Mouse (Mus musculus): Measurements from ENCODE around the gene Tmem184b. TPM values are rescaled to one million over a fixed set of nuclear protein-coding genes. Genes with fewer than 3 reads are reported as not detected.
A peak's percentile ranks its signal among the peaks of the same experiment; 100 is the strongest.

The Tmem184b gene
- polyA plus RNA-seq, 1 experiment from 2014 or later = 36.6 TPM

DNA sequence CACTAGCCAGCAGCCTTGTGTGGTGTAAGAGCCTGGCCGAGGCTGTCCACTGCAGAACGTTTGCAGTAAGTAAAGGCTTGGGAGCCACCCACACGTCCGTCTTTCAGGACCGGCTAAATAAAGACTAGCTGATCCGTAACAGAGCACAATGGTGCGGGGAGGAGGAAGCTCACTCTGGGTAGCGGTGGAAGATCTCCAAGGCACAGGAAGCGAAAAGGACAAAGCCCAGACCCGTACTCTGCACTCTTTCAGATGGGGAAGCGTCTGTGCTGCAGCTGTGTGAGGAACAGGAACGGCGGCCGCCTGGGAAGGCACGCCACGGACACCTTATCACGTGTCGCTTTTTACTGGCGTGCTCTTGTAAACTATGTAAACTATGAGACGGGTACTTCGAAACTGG, 29.5 kb upstream of the Tmem184b start:
- ATAC-seq (ENCODE audit: low FRiP score, low TSS enrichment) (no peak), DNase-seq (peak; percentile 44)
- Histone ChIP-seq H3K4me2 (ENCODE audit: low read length) (no peak overlapping the region), H3K36me3 (ENCODE audit: control insufficient read depth, insufficient read depth, low read length) (peaks cover 86% of the 10 kb centered on the region), H3K9me3 (ENCODE audit: control insufficient read depth, low read length) (no peaks in the 10 kb centered on the region), H3K9ac (replicated peaks; ENCODE audit: low read length) (peak overlapping the region; percentile 17; the same call in 1 of the 2 replicates), H3K4me1 (ENCODE audit: control insufficient read depth, insufficient read depth, low read length) (peaks cover 28% of the 10 kb centered on the region), H3K27ac (replicated peaks; ENCODE audit: low read depth, low read length) (peak overlapping the region; percentile 45; the same call in 1 of the 2 replicates), H3K27me3 (ENCODE audit: control insufficient read depth, insufficient read depth, low read length) (no peaks in the 10 kb centered on the region), H3K4me3 (replicated peaks; ENCODE audit: low read depth, low read length) (no peak overlapping the region)
- WGBS = 18% methylated on average over 21 of the region's 21 CpGs

DNA sequence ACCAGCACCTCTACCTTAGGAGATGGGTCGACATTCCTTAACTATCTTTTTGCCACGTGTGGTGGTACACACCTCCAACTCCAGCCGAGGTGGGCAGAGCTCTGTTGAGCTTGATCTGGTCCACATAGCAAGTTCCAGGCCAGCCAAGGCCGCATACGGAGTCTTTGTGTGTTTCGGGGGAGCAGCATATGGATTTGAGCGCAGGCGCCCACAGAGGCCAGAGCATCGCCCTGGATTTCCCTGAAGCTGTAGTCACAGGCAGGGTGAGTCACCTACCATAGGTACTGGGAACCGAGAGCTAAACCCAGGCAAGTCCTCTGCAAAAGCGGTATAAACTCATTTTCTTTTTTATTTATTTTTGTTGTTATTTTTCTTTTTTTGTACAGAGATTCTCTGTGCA, 29.0 kb upstream of the Tmem184b start:
- Histone ChIP-seq H3K4me3 (replicated peaks; ENCODE audit: low read depth, low read length) (no peak overlapping the region), H3K4me2 (ENCODE audit: low read length) (no peak overlapping the region), H3K27ac (replicated peaks; ENCODE audit: low read depth, low read length) (peak overlapping the region; percentile 45; the same call in 1 of the 2 replicates), H3K9me3 (ENCODE audit: control insufficient read depth, low read length) (no peaks in the 10 kb centered on the region), H3K27me3 (ENCODE audit: control insufficient read depth, insufficient read depth, low read length) (no peaks in the 10 kb centered on the region), H3K36me3 (ENCODE audit: control insufficient read depth, insufficient read depth, low read length) (peaks cover 86% of the 10 kb centered on the region), H3K9ac (replicated peaks; ENCODE audit: low read length) (no peak overlapping the region; the same call in 1 of the 2 replicates), H3K4me1 (ENCODE audit: control insufficient read depth, insufficient read depth, low read length) (peaks cover 22% of the 10 kb centered on the region)
- ATAC-seq (ENCODE audit: low FRiP score, low TSS enrichment) (no peak), DNase-seq (no peak)
- WGBS = 84% methylated on average over 11 of the region's 11 CpGs

DNA sequence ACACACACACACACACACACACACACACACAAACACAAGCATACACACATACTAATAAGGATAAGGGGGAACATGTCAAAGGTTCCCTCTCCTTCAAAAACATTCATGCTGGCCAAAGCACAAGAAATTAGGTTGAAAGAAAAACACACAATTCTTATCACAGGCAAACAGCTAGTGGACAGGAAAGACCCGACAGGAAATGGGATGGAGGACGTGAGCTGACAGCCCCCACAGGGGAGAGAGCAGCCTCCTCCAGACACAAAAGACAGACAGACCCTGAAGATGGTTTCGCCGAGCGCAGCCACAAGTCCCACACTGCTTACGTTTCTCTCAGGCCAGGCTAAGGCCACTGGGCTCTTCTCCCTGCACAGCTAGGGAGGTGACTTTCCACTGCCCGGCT, 28.6 kb upstream of the Tmem184b start:
- H3K27me3 ChIP-seq (ENCODE audit: control insufficient read depth, insufficient read depth, low read length) = no peaks in the 10 kb centered on the region
- H3K4me3 ChIP-seq (replicated peaks; ENCODE audit: low read depth, low read length) = no peak overlapping the region
- H3K36me3 ChIP-seq (ENCODE audit: control insufficient read depth, insufficient read depth, low read length) = peaks cover 86% of the 10 kb centered on the region
- H3K9me3 ChIP-seq (ENCODE audit: control insufficient read depth, low read length) = no peaks in the 10 kb centered on the region
- H3K27ac ChIP-seq (replicated peaks; ENCODE audit: low read depth, low read length) = no peak overlapping the region
- ATAC-seq (ENCODE audit: low FRiP score, low TSS enrichment) (no peak), DNase-seq (no peak)
- no peak overlapping the region for H3K9ac ChIP-seq (replicated peaks; ENCODE audit: low read length)
- peaks cover 19% of the 10 kb centered on the region for H3K4me1 ChIP-seq (ENCODE audit: control insufficient read depth, insufficient read depth, low read length)
- no peak overlapping the region for H3K4me2 ChIP-seq (ENCODE audit: low read length)
- 70% methylated on average over 7 of the region's 7 CpGs for WGBS

DNA sequence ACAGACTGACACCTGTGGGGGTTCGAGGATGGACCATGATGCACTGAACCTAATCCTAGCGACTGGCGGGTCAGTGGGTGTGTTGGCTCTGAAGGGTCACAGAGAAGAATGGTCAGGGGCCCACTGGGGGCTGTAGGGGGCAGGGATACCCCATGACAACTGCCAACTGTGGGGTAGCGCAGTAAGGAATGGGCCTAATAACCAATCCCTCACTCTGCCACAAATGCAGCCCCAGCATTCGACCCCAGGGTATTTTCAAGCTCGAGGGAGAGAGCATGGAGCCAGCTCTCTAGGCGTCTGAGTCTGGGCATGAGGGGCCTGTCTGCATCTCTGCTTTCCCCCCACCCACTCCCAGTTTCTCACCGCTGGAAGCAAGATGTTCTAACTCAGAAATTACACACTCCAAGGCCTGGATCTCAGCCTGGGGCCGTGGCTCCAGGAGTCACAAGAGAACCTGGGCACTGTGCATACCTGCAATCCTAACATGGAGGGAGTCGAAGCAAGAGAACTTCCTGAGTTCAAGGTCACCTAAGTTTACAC, 27.2 kb upstream of the Tmem184b start:
- ATAC-seq (ENCODE audit: low FRiP score, low TSS enrichment) = no peak
- no peaks in the 10 kb centered on the region for H3K9me3 ChIP-seq (ENCODE audit: control insufficient read depth, low read length)
- no peak overlapping the region for H3K4me3 ChIP-seq (replicated peaks; ENCODE audit: low read depth, low read length)
- peaks cover 5% of the 10 kb centered on the region for H3K4me1 ChIP-seq (ENCODE audit: control insufficient read depth, insufficient read depth, low read length)
- H3K9ac ChIP-seq (replicated peaks; ENCODE audit: low read length) = no peak overlapping the region
- DNase-seq = no peak
- H3K36me3 ChIP-seq (ENCODE audit: control insufficient read depth, insufficient read depth, low read length) = peaks cover 86% of the 10 kb centered on the region
- WGBS = 76% methylated on average over 10 of the region's 10 CpGs
- H3K4me2 ChIP-seq (ENCODE audit: low read length) = no peak overlapping the region
- H3K27ac ChIP-seq (replicated peaks; ENCODE audit: low read depth, low read length) = no peak overlapping the region
- H3K27me3 ChIP-seq (ENCODE audit: control insufficient read depth, insufficient read depth, low read length) = no peaks in the 10 kb centered on the region

DNA sequence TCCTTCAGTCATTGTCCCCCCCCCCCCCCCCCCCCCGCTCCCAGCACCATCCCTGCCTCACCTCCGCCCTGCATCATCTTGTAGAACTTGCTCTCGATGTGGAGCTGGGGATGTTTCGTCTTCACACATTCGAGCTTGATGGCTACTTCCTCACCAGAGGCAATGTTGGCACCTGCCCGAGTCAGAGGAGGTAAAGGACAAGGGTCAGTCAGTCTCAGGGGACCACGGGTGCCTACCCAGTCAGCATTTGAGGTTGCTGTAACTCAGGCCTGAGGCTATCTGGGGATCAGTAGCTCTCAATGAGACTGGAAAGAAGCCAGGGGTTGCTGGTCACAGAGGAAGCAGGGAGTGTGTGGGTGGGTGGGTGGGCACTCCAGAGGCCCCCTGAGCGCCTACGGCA, 26.6 kb upstream of the Tmem184b start:
- Histone ChIP-seq H3K9me3 (ENCODE audit: control insufficient read depth, low read length) (no peaks in the 10 kb centered on the region), H3K9ac (replicated peaks; ENCODE audit: low read length) (no peak overlapping the region), H3K36me3 (ENCODE audit: control insufficient read depth, insufficient read depth, low read length) (peaks cover 86% of the 10 kb centered on the region), H3K27ac (replicated peaks; ENCODE audit: low read depth, low read length) (no peak overlapping the region), H3K27me3 (ENCODE audit: control insufficient read depth, insufficient read depth, low read length) (no peaks in the 10 kb centered on the region), H3K4me2 (ENCODE audit: low read length) (no peak overlapping the region), H3K4me3 (replicated peaks; ENCODE audit: low read depth, low read length) (no peak overlapping the region), H3K4me1 (ENCODE audit: control insufficient read depth, insufficient read depth, low read length) (no peaks in the 10 kb centered on the region; the same call in 1 of the 2 replicates)
- DNase-seq = no peak
- ATAC-seq (ENCODE audit: low FRiP score, low TSS enrichment) = no peak
- WGBS = 90% methylated on average over 8 of the region's 9 CpGs

DNA sequence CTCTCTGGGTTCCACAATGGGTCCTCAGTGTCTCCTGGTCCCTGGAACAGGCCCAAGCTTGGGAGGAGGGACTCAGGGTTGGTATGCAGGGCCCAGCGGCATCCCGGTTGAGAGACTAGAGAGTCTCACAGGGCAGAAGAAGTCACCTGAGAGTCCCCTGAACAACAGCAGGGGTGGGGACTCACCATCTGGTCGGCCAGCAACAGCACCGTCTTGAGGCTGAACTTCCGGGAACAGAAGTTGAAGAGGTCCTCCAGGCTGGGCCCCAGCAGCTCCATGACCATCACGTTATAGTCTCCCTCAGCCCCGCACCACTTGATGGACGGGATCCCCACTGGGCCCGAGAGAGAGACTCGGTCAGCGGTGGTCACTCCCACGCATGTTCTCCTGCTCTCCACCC, 26.2 kb upstream of the Tmem184b start:
- no peak overlapping the region for H3K4me2 ChIP-seq (ENCODE audit: low read length)
- no peak overlapping the region for H3K4me3 ChIP-seq (replicated peaks; ENCODE audit: low read depth, low read length)
- no peaks in the 10 kb centered on the region for H3K9me3 ChIP-seq (ENCODE audit: control insufficient read depth, low read length)
- 86% methylated on average over 12 of the region's 12 CpGs for WGBS
- no peaks in the 10 kb centered on the region for H3K4me1 ChIP-seq (ENCODE audit: control insufficient read depth, insufficient read depth, low read length)
- H3K27me3 ChIP-seq (ENCODE audit: control insufficient read depth, insufficient read depth, low read length) = no peaks in the 10 kb centered on the region
- H3K36me3 ChIP-seq (ENCODE audit: control insufficient read depth, insufficient read depth, low read length) = peaks cover 86% of the 10 kb centered on the region
- H3K27ac ChIP-seq (replicated peaks; ENCODE audit: low read depth, low read length) = no peak overlapping the region
- DNase-seq (no peak), ATAC-seq (ENCODE audit: low FRiP score, low TSS enrichment) (no peak)
- no peak overlapping the region for H3K9ac ChIP-seq (replicated peaks; ENCODE audit: low read length)

DNA sequence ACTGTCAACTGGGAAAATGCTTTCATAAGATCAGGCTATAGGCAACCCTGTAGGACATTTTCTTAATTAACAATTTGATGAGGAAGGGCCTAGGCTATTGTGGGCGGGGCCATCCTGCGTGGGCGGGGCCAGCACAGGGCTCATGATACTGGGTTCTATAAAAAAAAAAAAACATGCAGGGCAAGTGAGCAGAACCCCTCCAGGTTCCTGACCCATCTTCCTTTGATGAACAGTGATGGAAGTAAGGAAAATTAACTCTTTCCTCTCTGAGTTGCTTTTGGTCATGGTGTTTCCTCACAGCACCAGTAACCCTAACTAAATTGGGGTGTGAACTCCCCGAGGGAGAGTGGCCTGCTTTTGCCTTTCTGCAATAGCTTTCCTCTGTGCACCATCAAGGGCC, 25.2 kb upstream of the Tmem184b start:
- Histone ChIP-seq H3K9ac (replicated peaks; ENCODE audit: low read length) (no peak overlapping the region), H3K36me3 (ENCODE audit: control insufficient read depth, insufficient read depth, low read length) (peaks cover 86% of the 10 kb centered on the region), H3K4me2 (ENCODE audit: low read length) (no peak overlapping the region), H3K4me3 (replicated peaks; ENCODE audit: low read depth, low read length) (no peak overlapping the region), H3K27ac (replicated peaks; ENCODE audit: low read depth, low read length) (no peak overlapping the region), H3K9me3 (ENCODE audit: control insufficient read depth, low read length) (no peaks in the 10 kb centered on the region), H3K4me1 (ENCODE audit: control insufficient read depth, insufficient read depth, low read length) (no peaks in the 10 kb centered on the region), H3K27me3 (ENCODE audit: control insufficient read depth, insufficient read depth, low read length) (no peaks in the 10 kb centered on the region)
- 83% methylated on average over 4 of the region's 4 CpGs for WGBS
- no peak for DNase-seq
- no peak for ATAC-seq (ENCODE audit: low FRiP score, low TSS enrichment)

DNA sequence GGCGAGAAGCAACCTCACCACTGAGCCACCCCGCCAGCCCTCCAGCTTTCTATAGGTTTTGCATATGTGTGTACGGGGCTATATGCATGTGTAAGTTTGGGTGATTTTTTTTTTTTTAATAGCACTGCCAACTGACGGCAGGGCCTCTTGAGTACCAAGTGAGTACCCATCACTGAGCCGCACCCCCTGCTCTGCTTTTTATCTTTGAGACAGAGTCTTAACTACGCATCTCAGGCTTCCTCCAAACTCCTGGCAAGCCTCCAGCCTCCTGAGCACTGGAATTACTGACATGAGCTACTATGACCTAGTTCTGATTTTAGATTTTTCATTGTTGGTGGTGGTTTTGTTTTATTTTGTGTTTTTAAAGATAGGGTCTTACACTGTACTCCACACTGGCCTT, 24.1 kb upstream of the Tmem184b start:
- no peaks in the 10 kb centered on the region for H3K9me3 ChIP-seq (ENCODE audit: control insufficient read depth, low read length)
- H3K36me3 ChIP-seq (ENCODE audit: control insufficient read depth, insufficient read depth, low read length) = peaks cover 90% of the 10 kb centered on the region
- ATAC-seq (ENCODE audit: low FRiP score, low TSS enrichment) (no peak), DNase-seq (no peak)
- H3K9ac ChIP-seq (replicated peaks; ENCODE audit: low read length) = no peak overlapping the region
- H3K4me3 ChIP-seq (replicated peaks; ENCODE audit: low read depth, low read length) = no peak overlapping the region
- no peaks in the 10 kb centered on the region for H3K27me3 ChIP-seq (ENCODE audit: control insufficient read depth, insufficient read depth, low read length)
- no peak overlapping the region for H3K4me2 ChIP-seq (ENCODE audit: low read length)
- WGBS = 89% methylated on average over 6 of the region's 6 CpGs
- no peaks in the 10 kb centered on the region for H3K4me1 ChIP-seq (ENCODE audit: control insufficient read depth, insufficient read depth, low read length)
- no peak overlapping the region for H3K27ac ChIP-seq (replicated peaks; ENCODE audit: low read depth, low read length)

DNA sequence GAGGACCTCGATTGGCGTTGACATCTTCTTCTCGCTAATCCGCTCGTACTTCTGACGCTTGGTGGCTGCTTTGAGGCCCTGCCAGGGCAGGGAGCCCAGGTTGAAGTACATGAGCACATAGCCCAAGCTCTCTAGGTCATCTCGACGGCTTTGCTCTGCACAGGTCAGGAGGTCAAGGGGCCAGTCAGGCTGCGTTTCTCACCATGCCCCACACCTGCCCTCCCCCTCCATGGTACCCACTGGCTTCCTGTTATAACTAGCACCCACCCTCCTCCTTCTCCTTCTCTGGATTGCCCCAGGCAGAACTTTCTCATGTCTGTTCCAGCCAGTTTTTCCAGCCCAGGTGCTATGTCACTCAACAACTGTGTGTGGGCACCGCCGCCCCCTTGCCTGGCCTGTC, 22.1 kb upstream of the Tmem184b start:
- Histone ChIP-seq H3K27ac (replicated peaks; ENCODE audit: low read depth, low read length) (no peak overlapping the region), H3K4me2 (ENCODE audit: low read length) (no peak overlapping the region), H3K4me1 (ENCODE audit: control insufficient read depth, insufficient read depth, low read length) (no peaks in the 10 kb centered on the region), H3K27me3 (ENCODE audit: control insufficient read depth, insufficient read depth, low read length) (no peaks in the 10 kb centered on the region), H3K36me3 (ENCODE audit: control insufficient read depth, insufficient read depth, low read length) (peaks cover 92% of the 10 kb centered on the region), H3K9me3 (ENCODE audit: control insufficient read depth, low read length) (no peaks in the 10 kb centered on the region), H3K4me3 (replicated peaks; ENCODE audit: low read depth, low read length) (no peak overlapping the region), H3K9ac (replicated peaks; ENCODE audit: low read length) (no peak overlapping the region)
- WGBS = 83% methylated on average over 11 of the region's 11 CpGs
- ATAC-seq (ENCODE audit: low FRiP score, low TSS enrichment) = no peak
- no peak for DNase-seq
